Mouse (Mus musculus) lung, postnatal 36 days (tissue): ENCODE results near the gene Nfatc2.
A peak's percentile ranks its signal among the peaks of the same experiment; 100 is the strongest.

Experiments
- DNase-seq: peaks from one replicate; pipeline ENCODE4 v3.0.0; 2022; ENCODE audit warnings: mixed read lengths

The Nfatc2 gene

GRCm38 (mm10) chr2:168526547-168527429 is 74.7 kb downstream of the Nfatc2 start:
- no peak for DNase-seq

- peak; percentile 9 for DNase-seq
These were observed 75.9 kb downstream of the Nfatc2 start for GRCm38 (mm10) chr2:168525391-168526154.

- peak; percentile 97 for DNase-seq
These were observed 76.5 kb downstream of the Nfatc2 start for GRCm38 (mm10) chr2:168524905-168525381.

- no peak for DNase-seq
These were observed 79.2 kb downstream of the Nfatc2 start for GRCm38 (mm10) chr2:168522247-168522646.

GRCm38 (mm10) chr2:168520771-168521170 is 80.7 kb downstream of the Nfatc2 start:
- no peak for DNase-seq

GRCm38 (mm10) chr2:168519589-168519988 is 81.9 kb downstream of the Nfatc2 start:
- no peak for DNase-seq

GRCm38 (mm10) chr2:168518256-168518659 is 83.2 kb downstream of the Nfatc2 start:
- peak; percentile 68 for DNase-seq

- no peak for DNase-seq
These were observed 83.7 kb downstream of the Nfatc2 start for GRCm38 (mm10) chr2:168517774-168518173.

GRCm38 (mm10) chr2:168516717-168517116 is 84.7 kb downstream of the Nfatc2 start:
- no peak for DNase-seq

GRCm38 (mm10) chr2:168515466-168515865 is 86.0 kb downstream of the Nfatc2 start:
- DNase-seq: no peak

GRCm38 (mm10) chr2:168514131-168514530 is 87.3 kb downstream of the Nfatc2 start:
- DNase-seq: no peak

GRCm38 (mm10) chr2:168511529-168511928 is 89.9 kb downstream of the Nfatc2 start:
- no peak for DNase-seq

- DNase-seq: no peak
These were observed 92.8 kb downstream of the Nfatc2 start for GRCm38 (mm10) chr2:168508469-168509198.

GRCm38 (mm10) chr2:168504431-168505182 is 96.8 kb downstream of the Nfatc2 start:
- DNase-seq: no peak

- no peak for DNase-seq
These were observed 97.7 kb downstream of the Nfatc2 start for GRCm38 (mm10) chr2:168503735-168504134.

- no peak for DNase-seq
These were observed 100.7 kb downstream of the Nfatc2 start for GRCm38 (mm10) chr2:168500750-168501149.

- DNase-seq: no peak
These were observed 101.2 kb downstream of the Nfatc2 start for GRCm38 (mm10) chr2:168500244-168500643.

- DNase-seq: no peak
These were observed 109.7 kb downstream of the Nfatc2 start for GRCm38 (mm10) chr2:168491791-168492190.

GRCm38 (mm10) chr2:168489953-168490352 is 111.5 kb downstream of the Nfatc2 start:
- no peak for DNase-seq

GRCm38 (mm10) chr2:168488158-168488925 is 113.1 kb downstream of the Nfatc2 start:
- DNase-seq: no peak

GRCm38 (mm10) chr2:168481121-168481520 is 120.3 kb downstream of the Nfatc2 start:
- no peak for DNase-seq
